Mouse (Mus musculus) hindbrain, postnatal 0 days (tissue): ENCODE measurements around the gene Gm973. TPM values are rescaled to one million over a fixed set of nuclear protein-coding genes. Genes with fewer than 3 reads are reported as not detected.
A peak's percentile ranks its signal among the peaks of the same experiment; 100 is the strongest.

Experiments used
- ATAC-seq: fragments of 200-750 bp; cut with Nextera tagmentation; 2 replicates; pipeline ENCODE4 v1.8.0; 2017; ENCODE audit warnings: mild to moderate bottlenecking, moderate TSS enrichment, moderate library complexity
- DNase-seq: peaks from one replicate; pipeline ENCODE4 v3.0.0-alpha.2; 2015; ENCODE audit warnings: low spot score
- H3K27ac ChIP-seq: fragments of 300-500 bp; sonication (generic); 2 replicates; pipeline ENCODE4 v1.5.1; 2014; ENCODE audit warnings: mild to moderate bottlenecking
- H3K27me3 ChIP-seq: fragments of 300-500 bp; sonication (generic); 2 replicates; pipeline ENCODE4 v1.6.1; 2014; ENCODE audit warnings: low read length, mixed read lengths; ENCODE audit not compliant: insufficient read depth
- H3K36me3 ChIP-seq: fragments of 300-500 bp; sonication (generic); 2 replicates; pipeline ENCODE4 v1.6.1; 2014; ENCODE audit warnings: low read length, mixed read lengths; ENCODE audit not compliant: insufficient read depth
- H3K4me1 ChIP-seq: fragments of 300-500 bp; sonication (generic); 2 replicates; pipeline ENCODE4 v1.6.1; 2014; ENCODE audit warnings: antibody characterized with exemption, low read length, mixed read lengths; ENCODE audit not compliant: insufficient read depth
- H3K4me2 ChIP-seq: fragments of 300-500 bp; sonication (generic); 2 replicates; pipeline ENCODE4 v1.6.1; 2014; ENCODE audit warnings: low read depth, mild to moderate bottlenecking, low read length, moderate library complexity, mixed read lengths
- H3K4me3 ChIP-seq: fragments of 300-500 bp; sonication (generic); 2 replicates; pipeline ENCODE4 v1.5.1; 2014; ENCODE audit warnings: low read length
- H3K9ac ChIP-seq: fragments of 300-500 bp; sonication (generic); replicated peaks from 2 replicates; pipeline ENCODE4 v1.6.1; 2014; ENCODE audit warnings: mild to moderate bottlenecking, low read length, moderate library complexity, mixed read lengths
- H3K9me3 ChIP-seq: fragments of 300-500 bp; sonication (generic); 2 replicates; pipeline ENCODE4 v1.6.1; 2016; ENCODE audit warnings: low read length, mixed read lengths
- CTCF ChIP-seq: IDR thresholded peaks from 2 replicates; pipeline ENCODE4 v1.5.1; 2016; ENCODE audit warnings: antibody characterized with exemption, control low read depth, low read depth
- WGBS: fragments of 180-500 bp; shearing (Covaris S2); extraction: QIAGEN DNeasy Blood & Tissue Kit; methylation state at CpG from one replicate; pipeline ENCODE4 v1.1.7; 2014; 5-methylcytosine and 5-hydroxymethylcytosine counted together
- polyA plus RNA-seq: library from polyadenylated mRNA; unstranded; fragments of >200 nt; fragmentation: Nextera tagmentation; extraction: Ambion mirVana; gene quantifications from 2 replicates; pipeline ENCODE4 v1.2.1, GENCODE M21; 2015
- total RNA-seq: library from RNA; depleted of rRNA; stranded (reverse); fragments of >200 nt; gene quantifications from 2 replicates; pipeline ENCODE4 v1.2.3, GENCODE M21; 2014

Gm973 gene
- total and polyA plus RNA-seq, 2 experiments from 2014 or later: 11.9 to 12.5 TPM

DNA sequence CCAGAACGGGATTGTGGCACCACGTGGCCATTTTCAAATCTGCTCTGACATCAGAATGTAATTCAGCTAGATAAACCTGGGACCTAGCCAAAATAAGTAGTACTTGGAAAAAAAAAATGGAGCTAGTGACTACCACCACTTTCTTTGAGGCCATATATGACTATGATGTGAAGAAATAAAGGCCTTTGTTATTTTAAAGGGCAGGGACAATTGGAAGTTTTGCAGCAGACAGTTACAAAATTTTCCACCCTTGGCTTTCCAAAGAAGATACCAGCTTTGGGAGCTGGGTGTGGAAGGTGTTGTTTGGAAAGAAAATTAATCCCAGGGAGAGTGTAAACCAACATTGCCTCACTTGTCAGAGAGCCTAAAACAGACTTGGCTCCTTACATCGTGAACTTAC is 37.2 kb upstream of the Gm973 start:
- DNase-seq (no peak), ATAC-seq (no peak)
- H3K4me2 ChIP-seq: no peak overlapping the region
- no peak for TF ChIP-seq CTCF
- no peaks in the 10 kb centered on the region; the same call in 1 of the 2 replicates for H3K27me3 ChIP-seq
- no peaks in the 10 kb centered on the region for H3K9me3 ChIP-seq
- H3K27ac ChIP-seq: no peak overlapping the region
- no peak overlapping the region for H3K4me3 ChIP-seq
- WGBS: 75% methylated on average over 3 of the region's 3 CpGs
- no peaks in the 10 kb centered on the region for H3K36me3 ChIP-seq
- H3K4me1 ChIP-seq: peaks cover 3% of the 10 kb centered on the region; the same call in 1 of the 2 replicates
- H3K9ac ChIP-seq: no peak overlapping the region

DNA sequence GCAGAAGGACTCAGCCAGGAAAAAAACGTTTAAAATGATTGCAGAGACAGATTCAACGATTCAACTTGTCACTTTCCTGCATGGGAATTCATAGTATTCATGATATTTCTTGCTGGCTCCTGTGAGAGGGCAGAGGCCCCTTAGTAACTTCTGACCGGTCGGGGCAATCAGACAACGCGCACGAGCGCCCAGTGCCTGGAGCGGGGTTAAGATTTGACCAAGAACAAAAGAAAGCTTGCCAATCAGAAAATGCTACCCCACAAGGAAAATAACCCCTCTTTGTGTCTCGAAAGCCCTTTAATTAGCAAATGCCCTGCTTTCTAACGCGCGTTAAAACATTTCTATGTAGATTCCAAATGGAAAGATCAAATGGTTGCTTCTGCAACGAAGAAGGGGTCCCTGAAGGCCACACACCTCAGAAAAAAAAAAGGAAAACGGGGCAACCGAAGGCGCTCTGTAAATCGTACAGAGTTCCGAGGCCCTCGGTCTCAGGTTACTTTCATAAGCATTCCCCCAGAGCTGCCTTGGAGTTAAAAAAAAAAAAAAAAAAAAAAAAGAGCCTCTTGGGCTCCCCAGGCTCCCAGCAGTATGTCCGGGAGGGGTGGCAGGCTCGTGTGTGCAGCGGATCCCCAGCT is 35.1 kb upstream of the Gm973 start:
- peak overlapping the region; percentile 61 for H3K27ac ChIP-seq
- H3K36me3 ChIP-seq: no peaks in the 10 kb centered on the region
- ATAC-seq (no peak), DNase-seq (no peak)
- H3K4me2 ChIP-seq: peak overlapping the region; percentile 94
- 0 out of 2 replicates have a peak overlapping the region, but pooled peaks have one; percentile 14 for H3K9ac ChIP-seq
- no peaks in the 10 kb centered on the region for H3K9me3 ChIP-seq
- 6% methylated on average over 23 of the region's 23 CpGs for WGBS
- H3K4me1 ChIP-seq: peaks cover 3% of the 10 kb centered on the region; the same call in 1 of the 2 replicates
- H3K27me3 ChIP-seq: no peaks in the 10 kb centered on the region; the same call in 1 of the 2 replicates
- H3K4me3 ChIP-seq: peak overlapping the region; percentile 58
- TF ChIP-seq CTCF: no peak

DNA sequence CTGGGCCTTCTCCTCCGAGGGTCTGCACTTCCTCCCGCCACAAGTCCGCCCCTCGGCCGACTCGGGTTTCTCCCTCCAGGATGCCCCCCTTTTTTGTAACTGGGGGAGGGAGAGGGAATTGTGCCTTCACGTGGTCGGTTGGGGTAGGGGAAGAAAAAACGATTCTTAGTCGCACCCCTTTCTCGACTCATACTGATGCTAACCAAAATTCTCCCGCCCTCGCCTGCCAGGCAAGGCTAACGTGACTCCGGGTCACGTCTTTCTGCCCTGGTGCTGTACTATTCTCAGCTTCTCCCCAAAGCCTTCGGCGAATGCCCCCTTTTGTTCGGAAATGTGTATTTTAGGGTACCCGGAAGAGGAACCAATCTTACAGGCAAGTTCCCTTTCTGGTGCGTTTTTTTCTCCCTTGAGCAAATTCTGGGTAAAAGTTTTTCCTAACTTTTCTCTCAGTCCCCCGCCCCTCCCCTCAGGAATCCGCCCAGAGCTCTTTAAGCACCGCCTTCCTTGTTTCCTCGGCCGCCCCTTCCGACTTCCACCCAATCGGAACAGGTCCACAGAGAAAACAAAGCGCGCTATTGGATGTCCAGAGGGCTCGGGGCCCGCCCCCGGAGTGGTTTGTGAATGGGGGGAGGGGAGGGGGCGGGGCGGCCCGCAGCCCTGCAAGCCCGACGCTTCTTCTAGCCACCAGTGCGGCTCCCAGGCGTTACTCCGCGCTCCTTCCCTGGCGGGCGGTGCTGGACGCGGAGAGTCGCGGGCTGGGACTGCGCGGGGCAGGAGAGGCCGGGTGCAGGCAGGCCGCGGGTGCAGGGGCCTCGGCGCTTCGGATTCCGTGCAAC is 34.4 kb upstream of the Gm973 start:
- Histone ChIP-seq H3K27ac (peak overlapping the region; percentile 75), H3K9me3 (no peaks in the 10 kb centered on the region), H3K4me1 (peaks cover 3% of the 10 kb centered on the region; the same call in 1 of the 2 replicates), H3K9ac (peak overlapping the region; percentile 67), H3K36me3 (no peaks in the 10 kb centered on the region), H3K27me3 (no peaks in the 10 kb centered on the region; the same call in 1 of the 2 replicates), H3K4me2 (peak overlapping the region; percentile 94), H3K4me3 (peak overlapping the region; percentile 58)
- ATAC-seq (peak; percentile 95), DNase-seq (peak; percentile 96)
- WGBS: 1% methylated on average over 51 of the region's 57 CpGs
- no peak; the same call in 1 of the 2 replicates for TF ChIP-seq CTCF

DNA sequence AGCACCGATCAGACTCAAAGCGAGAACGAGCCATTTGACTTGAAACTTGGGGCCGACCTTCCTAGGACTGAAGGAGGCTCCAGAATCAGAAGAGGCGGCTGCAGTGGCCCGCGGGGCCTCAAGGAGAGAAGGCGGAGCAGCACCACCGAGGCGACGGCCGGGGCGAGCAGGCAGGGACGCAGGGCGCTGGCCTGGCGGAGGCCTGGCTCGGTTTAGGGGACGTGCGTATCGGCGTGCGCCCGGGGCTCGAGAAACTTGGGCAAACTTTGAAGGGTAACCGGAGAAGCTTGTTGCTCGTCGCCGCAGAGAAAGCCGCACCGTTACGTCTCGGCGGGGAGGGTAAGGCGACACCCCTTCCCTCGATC is 33.8 kb upstream of the Gm973 start, which contains the start of gene Fzd7:
Gene Fzd7, plus strand, starts transcription at position 94 of the 365 bp plus-strand sequence.
- peak within 1 kb of the TSS; percentile 58 for H3K4me3 ChIP-seq
- peak within 1 kb of the TSS; percentile 67 for H3K9ac ChIP-seq
- ATAC-seq (peak; percentile 16; the same call in 1 of the 2 replicates), DNase-seq (no peak)
- H3K36me3 ChIP-seq: no peaks in the 10 kb centered on the region
- H3K4me1 ChIP-seq: peaks cover 3% of the 10 kb centered on the region; the same call in 1 of the 2 replicates
- H3K27ac ChIP-seq: peak within 1 kb of the TSS; percentile 75
- under 1% methylated on average over 35 of the region's 35 CpGs for WGBS
- peak within 1 kb of the TSS; percentile 94 for H3K4me2 ChIP-seq
- H3K27me3 ChIP-seq: no peaks in the 10 kb centered on the region; the same call in 1 of the 2 replicates
- no peak for TF ChIP-seq CTCF
- H3K9me3 ChIP-seq: no peaks in the 10 kb centered on the region

DNA sequence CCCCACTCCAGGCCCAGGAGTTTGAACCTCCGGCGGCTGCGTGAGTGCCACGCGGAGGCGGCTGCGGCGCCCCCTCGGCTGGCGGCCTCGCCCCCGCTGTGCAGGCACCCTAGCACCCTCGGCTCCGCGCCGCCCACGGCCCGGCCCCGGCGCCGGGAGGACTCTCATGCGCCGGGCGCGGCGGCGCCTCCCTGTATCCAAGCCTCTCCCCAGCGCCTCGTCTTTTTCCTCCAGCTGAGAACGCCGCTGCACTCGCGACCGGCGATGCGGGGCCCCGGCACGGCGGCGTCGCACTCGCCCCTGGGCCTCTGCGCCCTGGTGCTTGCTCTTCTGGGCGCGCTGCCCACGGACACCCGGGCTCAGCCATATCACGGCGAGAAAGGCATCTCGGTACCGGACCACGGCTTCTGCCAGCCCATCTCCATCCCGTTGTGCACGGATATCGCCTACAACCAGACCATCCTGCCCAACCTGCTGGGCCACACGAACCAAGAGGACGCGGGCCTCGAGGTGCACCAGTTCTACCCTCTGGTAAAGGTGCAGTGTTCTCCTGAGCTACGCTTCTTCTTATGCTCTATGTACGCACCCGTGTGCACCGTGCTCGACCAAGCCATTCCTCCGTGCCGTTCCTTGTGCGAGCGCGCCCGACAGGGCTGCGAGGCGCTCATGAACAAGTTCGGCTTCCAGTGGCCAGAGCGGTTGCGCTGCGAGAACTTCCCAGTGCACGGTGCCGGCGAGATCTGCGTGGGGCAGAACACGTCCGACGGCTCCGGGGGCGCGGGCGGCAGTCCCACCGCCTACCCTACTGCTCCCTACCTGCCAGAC is 33.2 kb upstream of the Gm973 start:
- no peak for TF ChIP-seq CTCF
- DNase-seq: peak; percentile 30
- Histone ChIP-seq H3K9me3 (no peaks in the 10 kb centered on the region), H3K36me3 (no peaks in the 10 kb centered on the region), H3K27me3 (no peaks in the 10 kb centered on the region; the same call in 1 of the 2 replicates), H3K9ac (peak overlapping the region; percentile 67), H3K4me3 (peak overlapping the region; percentile 58), H3K27ac (peak overlapping the region; percentile 75; the same call in 1 of the 2 replicates), H3K4me1 (peaks cover 3% of the 10 kb centered on the region), H3K4me2 (peak overlapping the region; percentile 94)
- WGBS: under 1% methylated on average over 84 of the region's 88 CpGs
- ATAC-seq: no peak
